Mouse (Mus musculus) megakaryocyte, embryonic 14.5 days (primary cell): ENCODE measurements around the gene Slc6a20b. TPM values are rescaled to one million over a fixed set of nuclear protein-coding genes. Genes with fewer than 3 reads are reported as not detected.
"Not testable (repeated sequence)": the region's sequence is repeated elsewhere in the genome, so short reads cannot be mapped to it uniquely, and the experiment has no call there.

Experiments used
- H3K27me3 ChIP-seq: replicated peaks from 2 replicates; pipeline ENCODE3; 2012; ENCODE audit warnings: inconsistent platforms
- H3K36me3 ChIP-seq: replicated peaks from 2 replicates; pipeline ENCODE3; 2012; ENCODE audit warnings: low read length, inconsistent platforms, mixed read lengths
- H3K4me1 ChIP-seq: 2 replicates; pipeline ENCODE4 v1.6.1; 2012; ENCODE audit warnings: inconsistent platforms
- H3K4me3 ChIP-seq: replicated peaks from 2 replicates; pipeline ENCODE3; 2012; ENCODE audit warnings: moderate library complexity, mild to moderate bottlenecking, inconsistent platforms
- H3K9me3 ChIP-seq: 2 replicates; pipeline ENCODE4 v1.6.1; 2012; ENCODE audit warnings: inconsistent platforms
- FLI1 ChIP-seq: IDR thresholded peaks from 2 replicates; pipeline ENCODE4 v1.6.1; 2012; ENCODE audit warnings: low read length, inconsistent platforms, mixed read lengths
- GATA1 ChIP-seq: IDR thresholded peaks from 3 replicates; pipeline ENCODE4 v1.6.1; 2012; ENCODE audit warnings: mixed read lengths, low read length, inconsistent platforms, borderline replicate concordance
- polyA plus RNA-seq: library from polyadenylated mRNA; stranded (reverse); fragments of >175 nt; gene quantifications from 2 replicates; pipeline ENCODE4 v1.2.3, GENCODE M21; 2012; ENCODE audit warnings: low replicate concordance; ENCODE audit not compliant: insufficient read depth

Gene Slc6a20b
- polyA plus RNA-seq = 1.2 TPM in 1 of 2 replicates, not detected in the other

DNA sequence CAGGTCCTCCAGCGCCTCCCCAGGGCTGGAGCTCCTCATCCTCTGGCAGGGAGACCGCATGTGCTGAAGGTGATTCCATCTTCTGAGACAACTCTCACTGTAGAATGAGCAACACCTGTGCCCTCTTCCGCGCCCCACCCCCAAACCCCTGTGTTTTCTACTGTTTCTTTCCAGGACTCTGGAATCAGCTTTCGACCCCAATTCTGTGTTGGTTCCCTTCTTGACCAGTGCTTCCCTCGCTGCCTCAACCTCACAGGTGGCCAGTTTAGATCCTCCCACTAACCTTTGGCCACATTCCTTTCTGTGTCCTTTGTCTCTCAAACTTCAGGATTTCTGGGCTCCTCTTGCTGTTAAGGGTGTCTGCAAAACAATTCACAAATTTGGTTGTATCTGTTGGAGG is at the start of gene Slc6a20b:
Gene Slc6a20b, minus strand, starts transcription at position 285 of the 400 bp plus-strand sequence.
- TF ChIP-seq FLI1 (no peak), GATA1 (no peak)
- Histone ChIP-seq H3K4me1 (peaks cover 10% of the 10 kb centered on the region), H3K9me3 (no peaks in the 10 kb centered on the region), H3K27me3 (peaks cover 24% of the 10 kb centered on the region), H3K4me3 (no peak within 1 kb of the TSS), H3K36me3 (no peaks in the 10 kb centered on the region)

DNA sequence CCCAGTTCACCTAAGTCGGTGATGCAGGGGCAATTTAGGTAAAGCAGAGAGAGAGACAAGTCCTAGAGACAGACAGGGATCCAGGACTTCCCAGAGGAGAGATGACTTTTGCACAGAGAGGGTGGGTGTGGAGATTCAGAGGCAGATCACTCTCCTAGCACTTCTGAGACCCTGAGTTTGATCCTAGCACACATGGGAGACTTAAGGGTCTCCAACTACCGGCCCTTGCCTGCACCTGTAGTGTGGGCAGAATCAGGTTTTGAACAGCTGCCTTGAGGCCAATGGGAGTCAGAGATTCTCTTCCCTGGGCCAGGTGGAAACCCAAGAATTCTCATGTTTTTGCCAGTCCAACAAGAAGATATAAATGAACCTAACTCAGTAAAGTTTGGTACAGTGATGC is 46.8 kb upstream of the Slc6a20b start:
- Histone ChIP-seq H3K27me3 (peaks cover 88% of the 10 kb centered on the region), H3K4me1 (peaks cover 12% of the 10 kb centered on the region), H3K4me3 (no peak overlapping the region), H3K36me3 (no peaks in the 10 kb centered on the region), H3K9me3 (no peaks in the 10 kb centered on the region)
- TF ChIP-seq FLI1 = no peak

DNA sequence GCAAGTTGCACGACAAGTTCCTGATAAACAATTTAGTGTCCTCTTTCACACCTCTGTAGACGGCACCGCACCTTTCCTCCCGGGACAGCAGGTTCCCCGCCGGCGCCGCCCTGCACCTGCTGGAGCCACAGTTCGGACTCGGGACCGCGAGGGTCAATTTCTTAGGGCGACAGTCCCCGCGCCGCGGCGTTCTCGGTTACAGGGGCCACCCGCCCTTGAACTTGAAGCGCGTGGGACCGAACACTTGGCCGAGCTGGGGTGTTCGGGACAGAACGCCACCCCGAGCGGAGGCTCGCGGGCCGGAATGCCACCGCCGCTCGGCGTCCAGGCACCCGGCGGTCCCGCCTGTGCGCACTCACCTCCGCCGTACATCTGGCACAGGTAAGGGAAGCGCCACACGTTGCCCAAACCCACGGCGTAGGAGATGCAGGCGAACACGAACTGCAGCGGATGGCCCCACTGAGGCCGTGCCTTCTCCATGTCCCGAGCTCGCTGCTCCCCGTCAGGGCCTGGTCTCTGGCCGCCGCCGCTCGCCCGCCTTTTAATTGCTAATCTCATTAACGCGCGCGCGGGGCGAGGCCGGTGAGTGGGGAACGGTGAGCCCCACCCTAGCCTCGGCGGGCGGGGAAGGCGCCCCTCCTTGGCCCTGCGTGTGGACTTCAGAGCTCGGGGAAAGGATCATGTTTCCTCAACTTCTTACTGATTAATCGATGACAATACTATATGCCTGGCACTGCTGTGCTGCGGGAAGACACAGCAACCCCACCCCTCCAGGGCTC is 46.2 kb upstream of the Slc6a20b start, which contains the start of the genes Ccr9 and Slc6a20a:
Gene Ccr9, plus strand, starts transcription at position 113 of the 779 bp plus-strand sequence.
Gene Slc6a20a, minus strand, starts transcription at position 559 of the 779 bp plus-strand sequence.
- TF ChIP-seq FLI1 (no peak), GATA1 (no peak)
- Histone ChIP-seq H3K27me3 (peaks cover 93% of the 10 kb centered on the region), H3K4me3 (peak within 1 kb of the TSS; percentile 91), H3K4me1 (peaks cover 12% of the 10 kb centered on the region), H3K9me3 (no peaks in the 10 kb centered on the region), H3K36me3 (no peaks in the 10 kb centered on the region)

DNA sequence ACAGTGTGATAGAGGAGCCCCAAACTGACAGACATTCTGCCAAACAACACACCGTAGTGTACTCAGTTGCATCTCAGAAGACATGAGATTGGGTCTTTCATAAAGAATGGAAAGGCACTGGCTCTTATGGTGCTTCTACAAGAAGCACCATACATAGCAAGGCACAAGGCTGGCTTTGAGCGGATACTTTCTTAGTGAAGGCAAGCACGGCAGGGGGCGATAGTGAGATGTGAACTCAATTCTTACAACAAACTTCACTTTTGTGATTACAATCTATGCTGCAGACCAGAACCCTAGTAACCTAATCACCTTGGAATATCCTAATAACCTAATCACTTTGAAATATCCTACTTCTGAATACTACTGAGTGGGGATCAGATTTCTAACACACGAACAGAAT is 33.3 kb upstream of the Slc6a20b start:
- Histone ChIP-seq H3K4me3 (no peak overlapping the region), H3K27me3 (peaks cover 31% of the 10 kb centered on the region), H3K9me3 (peaks cover 8% of the 10 kb centered on the region; the same call in 1 of the 2 replicates), H3K4me1 (0 out of 2 replicates have a peak, but pooled peaks cover 3% of the 10 kb centered on the region), H3K36me3 (no peaks in the 10 kb centered on the region)
- TF ChIP-seq GATA1 (no peak), FLI1 (no peak)

DNA sequence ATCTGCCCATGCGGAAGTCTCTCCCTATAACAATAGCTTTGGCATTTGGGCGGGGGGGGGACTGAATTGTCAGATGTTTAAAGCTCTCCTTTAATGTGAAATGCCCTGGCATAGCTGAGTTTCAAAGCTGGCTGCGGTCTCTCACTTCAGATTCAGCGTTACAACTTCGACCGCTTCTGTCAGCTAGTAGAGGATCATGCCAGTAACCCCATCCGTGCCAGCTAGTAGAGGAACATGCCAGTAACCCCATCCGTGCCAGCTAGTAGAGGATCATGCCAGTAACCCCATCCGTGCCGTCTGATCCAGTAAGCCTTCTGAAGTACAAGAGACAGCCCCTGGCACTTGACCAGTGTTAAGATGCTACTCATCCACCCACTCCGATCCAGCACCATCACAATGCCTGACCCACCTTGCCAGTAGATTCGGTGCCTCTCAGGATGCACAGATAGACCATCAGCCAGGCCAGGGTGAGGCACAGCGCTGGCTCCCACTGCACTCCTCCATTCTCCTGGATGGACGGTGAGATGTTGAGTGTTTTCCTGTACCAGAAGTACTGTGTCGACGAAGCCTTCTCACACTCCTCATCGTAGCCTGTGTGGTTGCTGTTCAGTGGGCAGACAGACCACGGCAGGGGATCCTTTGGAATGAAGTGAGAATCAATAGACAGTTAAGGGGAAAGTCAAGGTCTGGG is 27.8 kb upstream of the Slc6a20b start:
- H3K9me3 ChIP-seq, H3K36me3 ChIP-seq, H3K4me3 ChIP-seq: not testable (repeated sequence)
- Histone ChIP-seq H3K27me3 (peaks cover 47% of the 10 kb centered on the region), H3K4me1 (peaks cover 30% of the 10 kb centered on the region)

DNA sequence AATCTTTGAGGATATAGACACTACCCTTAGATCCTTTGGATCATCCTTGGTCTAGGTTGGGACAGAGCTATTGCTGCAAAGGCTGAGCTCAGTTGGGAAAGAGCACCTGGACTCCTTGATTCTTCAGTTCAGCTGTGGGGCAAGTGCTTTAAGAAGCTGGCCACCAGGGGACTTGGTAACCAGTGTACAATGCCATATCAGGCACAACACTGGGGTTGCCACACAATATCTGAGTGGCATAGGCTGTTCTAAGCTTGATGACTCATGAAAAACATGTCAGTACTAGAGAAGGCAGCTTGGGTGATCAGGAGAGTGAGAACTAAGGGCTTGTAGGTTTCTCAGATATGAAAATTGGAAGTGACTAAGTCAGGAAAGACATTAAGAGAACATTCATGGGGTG is 26.6 kb upstream of the Slc6a20b start:
- no peaks in the 10 kb centered on the region for H3K36me3 ChIP-seq
- peaks cover 30% of the 10 kb centered on the region for H3K4me1 ChIP-seq
- H3K4me3 ChIP-seq = no peak overlapping the region
- peaks cover 47% of the 10 kb centered on the region for H3K27me3 ChIP-seq
- no peaks in the 10 kb centered on the region for H3K9me3 ChIP-seq
- TF ChIP-seq FLI1 (no peak), GATA1 (no peak)

DNA sequence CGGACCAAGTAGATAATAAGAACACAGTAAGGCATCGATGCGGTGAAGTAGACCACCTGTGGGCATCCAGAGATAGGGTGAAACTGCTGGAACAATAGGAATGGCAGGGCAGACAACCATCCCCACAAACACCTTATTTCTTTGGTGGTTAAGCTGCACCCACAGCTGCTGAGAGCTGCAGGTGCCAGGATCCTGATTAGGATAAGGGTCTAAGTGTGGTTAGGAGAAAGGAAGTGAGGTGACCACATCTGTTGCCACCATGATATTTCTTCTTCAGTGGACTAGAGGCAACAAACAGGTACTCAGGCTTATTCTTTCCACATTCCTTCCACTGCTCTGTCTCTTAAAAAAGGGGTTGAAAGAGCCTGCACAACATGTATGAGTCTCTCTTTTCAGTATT is 25.1 kb upstream of the Slc6a20b start:
- Histone ChIP-seq H3K4me3 (no peak overlapping the region), H3K36me3 (no peaks in the 10 kb centered on the region), H3K27me3 (peaks cover 34% of the 10 kb centered on the region), H3K9me3 (no peaks in the 10 kb centered on the region), H3K4me1 (peaks cover 29% of the 10 kb centered on the region)
- TF ChIP-seq FLI1 (no peak), GATA1 (no peak)

DNA sequence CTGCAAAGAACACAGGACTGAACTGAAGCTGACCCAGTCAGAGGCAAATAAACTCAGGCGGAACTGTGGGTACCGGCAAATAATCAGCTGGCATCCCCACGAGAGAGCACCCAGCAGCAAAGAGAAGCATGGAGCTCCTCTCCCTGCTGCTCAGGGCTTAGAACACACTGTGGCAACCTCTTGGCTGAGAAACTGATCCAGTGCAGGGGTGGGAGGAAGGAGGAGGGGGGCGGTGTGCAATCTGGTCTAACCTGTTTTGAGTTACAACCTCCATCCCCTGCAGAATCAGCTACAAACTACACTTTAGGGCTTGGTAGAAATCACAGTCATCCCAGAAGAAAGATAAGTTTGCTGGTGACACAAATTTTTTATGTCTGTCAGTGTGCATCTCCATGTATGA is 19.0 kb upstream of the Slc6a20b start:
- Histone ChIP-seq H3K27me3 (peaks cover 10% of the 10 kb centered on the region), H3K9me3 (no peaks in the 10 kb centered on the region), H3K4me3 (no peak overlapping the region), H3K4me1 (peaks cover 4% of the 10 kb centered on the region), H3K36me3 (no peaks in the 10 kb centered on the region)
- no peak for TF ChIP-seq FLI1
- no peak for TF ChIP-seq GATA1

DNA sequence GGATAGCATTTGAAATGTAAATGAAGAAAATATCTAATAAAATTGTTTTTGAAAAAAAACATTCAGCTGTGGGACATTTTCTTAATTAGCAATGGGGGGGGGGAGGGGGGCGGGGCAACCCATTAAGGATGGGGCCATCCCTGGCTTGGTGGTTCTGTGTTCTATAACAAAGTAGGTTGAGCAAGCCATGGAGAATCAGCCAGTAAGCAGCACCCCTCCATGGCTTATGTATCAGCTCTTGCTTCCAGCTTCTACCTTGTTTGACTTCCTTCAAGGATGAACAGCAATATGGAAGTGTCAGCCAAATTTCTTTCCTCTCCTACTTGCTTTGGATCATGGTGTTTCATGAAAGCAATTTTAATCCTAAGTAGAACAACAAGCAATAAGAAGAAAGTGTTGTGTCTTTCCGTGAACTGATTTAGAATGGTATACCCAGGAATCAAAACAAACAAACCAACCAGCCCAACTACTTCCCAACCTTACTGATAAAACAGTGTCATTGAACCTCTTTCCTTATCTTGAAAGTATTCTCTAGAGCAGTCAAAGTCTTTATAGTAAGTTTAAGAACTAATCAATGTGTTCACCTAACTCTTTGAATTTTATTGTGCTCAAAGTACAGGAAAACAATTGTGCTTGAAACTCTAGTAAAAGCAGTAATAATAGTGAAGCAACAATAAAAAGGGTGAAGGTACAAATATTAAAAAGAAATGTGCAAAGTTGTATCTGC is 17.6 kb upstream of the Slc6a20b start:
- no peak for TF ChIP-seq FLI1

DNA sequence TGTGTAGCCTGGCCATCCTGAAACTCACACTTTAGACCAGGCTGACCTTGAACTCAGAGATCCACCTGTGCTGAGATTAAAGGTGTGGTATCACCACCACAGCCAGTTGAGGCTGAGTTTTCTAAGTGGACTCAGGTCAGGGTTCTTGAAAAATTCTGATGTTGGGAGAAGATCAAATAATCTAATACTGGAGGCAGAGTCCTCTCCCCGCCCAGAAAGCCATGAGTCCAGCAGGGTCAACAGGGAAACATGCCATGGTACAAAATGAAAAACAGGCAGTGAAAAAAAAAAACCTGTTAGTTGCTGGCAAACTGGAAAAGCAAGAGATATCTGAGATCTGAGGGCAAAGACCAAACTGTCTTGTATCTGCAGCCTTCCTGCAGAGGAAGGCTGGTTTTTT is 7.7 kb upstream of the Slc6a20b start:
- peaks cover 4% of the 10 kb centered on the region; the same call in 1 of the 2 replicates for H3K9me3 ChIP-seq
- peaks cover 10% of the 10 kb centered on the region for H3K4me1 ChIP-seq
- H3K4me3 ChIP-seq = no peak overlapping the region
- peaks cover 10% of the 10 kb centered on the region for H3K27me3 ChIP-seq
- TF ChIP-seq FLI1 (no peak), GATA1 (no peak)
- H3K36me3 ChIP-seq = no peaks in the 10 kb centered on the region

More for the DNA sequence above, 17.6 kb upstream of the Slc6a20b start:
- Histone ChIP-seq H3K4me1 (no peaks in the 10 kb centered on the region), H3K27me3 (peaks cover 4% of the 10 kb centered on the region), H3K4me3 (no peak overlapping the region), H3K9me3 (no peaks in the 10 kb centered on the region), H3K36me3 (no peaks in the 10 kb centered on the region)
